Mouse (Mus musculus) CH12.LX (cell line): ENCODE measurements around the gene Atp8b4. TPM values are rescaled to one million over a fixed set of nuclear protein-coding genes. Genes with fewer than 3 reads are reported as not detected.

Source experiments
- DNase-seq: peaks from one replicate; pipeline ENCODE4 v3.0.0-alpha.2; 2013; ENCODE audit errors: extremely low read depth
- H3K27ac ChIP-seq: 2 replicates; pipeline ENCODE4 v1.5.1; 2012; ENCODE audit warnings: low read depth, mild to moderate bottlenecking, control low read depth, moderate library complexity; ENCODE audit not compliant: insufficient read depth
- H3K27me3 ChIP-seq: replicated peaks from 2 replicates; pipeline ENCODE3; 2012; ENCODE audit warnings: inconsistent platforms
- H3K36me3 ChIP-seq, 2 experiments: replicated peaks in 1 of 2; 2 replicates each; pipeline versions ENCODE3 to v1.6.1; 2012; ENCODE audit warnings: inconsistent platforms in 1 of 2, low read length in 1 of 2, mild to moderate bottlenecking in 1 of 2, mixed read lengths in 1 of 2, moderate library complexity in 1 of 2; ENCODE audit not compliant: control insufficient read depth in 1 of 2, insufficient read depth in 1 of 2
- H3K4me1 ChIP-seq, 2 experiments: 2 replicates each; pipeline ENCODE4 v1.6.1; 2012; ENCODE audit warnings: inconsistent platforms in 1 of 2, moderate library complexity in 1 of 2; ENCODE audit not compliant: insufficient read depth in 2 of 2, control insufficient read depth in 1 of 2
- H3K4me2 ChIP-seq: 2 replicates; pipeline ENCODE4 v1.6.1; 2012; ENCODE audit warnings: low read depth, mild to moderate bottlenecking, control low read depth; ENCODE audit not compliant: poor library complexity, insufficient read depth, severe bottlenecking
- H3K4me3 ChIP-seq, 3 experiments: fragments of 150-350 bp in 1 of 3; sonication (generic) in 1 of 3; replicated peaks in 1 of 3; 2 replicates each; pipeline versions ENCODE3 to v1.5.1; 2011 to 2012; ENCODE audit warnings: low read depth in 2 of 3, low read length in 2 of 3, mild to moderate bottlenecking in 2 of 3, moderate library complexity in 2 of 3, control low read depth in 1 of 3, improper control_type of control experiment in 1 of 3, inconsistent platforms in 1 of 3, mixed read lengths in 1 of 3; ENCODE audit not compliant: poor library complexity in 1 of 3
- H3K79me2 ChIP-seq: replicated peaks from 2 replicates; pipeline ENCODE4 v1.6.1; 2012; ENCODE audit warnings: mild to moderate bottlenecking, moderate library complexity; ENCODE audit not compliant: control insufficient read depth, poor library complexity, insufficient read depth, severe bottlenecking; ENCODE audit errors: extremely low read depth
- H3K9ac ChIP-seq: 2 replicates; pipeline ENCODE4 v1.6.1; 2012; ENCODE audit warnings: low read depth, mild to moderate bottlenecking, control low read depth, moderate library complexity; ENCODE audit not compliant: insufficient read depth
- H3K9me3 ChIP-seq: replicated peaks from 2 replicates; pipeline ENCODE3; 2012; ENCODE audit warnings: low read length, inconsistent platforms, mixed read lengths
- BHLHE40 ChIP-seq: IDR thresholded peaks from 2 replicates; pipeline ENCODE4 v1.6.1; 2011; ENCODE audit warnings: mild to moderate bottlenecking, low read depth, low read length, improper control_type of control experiment
- CHD1 ChIP-seq: IDR thresholded peaks from 2 replicates; pipeline ENCODE4 v1.6.1; 2012; ENCODE audit warnings: low read depth, low read length, improper control_type of control experiment, inconsistent platforms
- CHD2 ChIP-seq: IDR thresholded peaks from 2 replicates; pipeline ENCODE4 v1.6.1; 2011; ENCODE audit warnings: low read length, improper control_type of control experiment
- CTCF ChIP-seq, 2 experiments: IDR thresholded peaks in 1 of 2; conservative IDR thresholded peaks in 1 of 2; 2 replicates each; pipeline ENCODE4 v1.5.1; 2011 to 2012; ENCODE audit warnings: low read depth in 2 of 2, low read length in 2 of 2, improper control_type of control experiment in 1 of 2, inconsistent platforms in 1 of 2, mild to moderate bottlenecking in 1 of 2, moderate library complexity in 1 of 2
- E2F4 ChIP-seq: IDR thresholded peaks from 2 replicates; pipeline ENCODE4 v1.6.1; 2011; ENCODE audit warnings: low read depth, low read length, improper control_type of control experiment; ENCODE audit not compliant: insufficient replicate concordance
- ELF1 ChIP-seq: IDR thresholded peaks from 2 replicates; pipeline ENCODE4 v1.6.1; 2014; ENCODE audit warnings: low read depth, mild to moderate bottlenecking, inconsistent platforms, low read length, improper control_type of control experiment
- EP300 ChIP-seq: IDR thresholded peaks from 2 replicates; pipeline ENCODE4 v1.6.1; 2011; ENCODE audit warnings: low read length, improper control_type of control experiment
- GABPA ChIP-seq: IDR thresholded peaks from 2 replicates; pipeline ENCODE4 v1.6.1; 2012; ENCODE audit warnings: low read depth, low read length, improper control_type of control experiment, inconsistent platforms; ENCODE audit not compliant: insufficient replicate concordance
- IRF4 ChIP-seq: IDR thresholded peaks from 2 replicates; pipeline ENCODE4 v1.6.1; 2014; ENCODE audit warnings: low read depth, mild to moderate bottlenecking, inconsistent platforms, low read length, improper control_type of control experiment
- KAT2A ChIP-seq: IDR thresholded peaks from 2 replicates; pipeline ENCODE4 v1.6.1; 2012; ENCODE audit warnings: low read length, improper control_type of control experiment, inconsistent platforms; ENCODE audit not compliant: insufficient replicate concordance
- MAFK ChIP-seq: IDR thresholded peaks from 2 replicates; pipeline ENCODE4 v1.6.1; 2011; ENCODE audit warnings: low read length, improper control_type of control experiment; ENCODE audit not compliant: insufficient replicate concordance
- MAX ChIP-seq: IDR thresholded peaks from 2 replicates; pipeline ENCODE4 v1.6.1; 2011; ENCODE audit warnings: low read length, improper control_type of control experiment
- NRF1 ChIP-seq: IDR thresholded peaks from 2 replicates; pipeline ENCODE4 v1.6.1; 2014; ENCODE audit warnings: low read depth, mild to moderate bottlenecking, inconsistent platforms, low read length, improper control_type of control experiment, moderate library complexity
- POLR2A ChIP-seq: IDR thresholded peaks from 2 replicates; pipeline ENCODE4 v1.6.1; 2011; ENCODE audit warnings: low read depth, mild to moderate bottlenecking, improper control_type of control experiment, low read length
- RAD21 ChIP-seq: IDR thresholded peaks from 2 replicates; pipeline ENCODE4 v1.6.1; 2011; ENCODE audit warnings: low read depth, mild to moderate bottlenecking, low read length, improper control_type of control experiment, moderate library complexity
- TCF12 ChIP-seq: IDR thresholded peaks from 2 replicates; pipeline ENCODE4 v1.6.1; 2014; ENCODE audit warnings: low read depth, mild to moderate bottlenecking, inconsistent platforms, low read length, improper control_type of control experiment
- UBTF ChIP-seq: IDR thresholded peaks from 2 replicates; pipeline ENCODE4 v1.6.1; 2012; ENCODE audit warnings: low read depth, mild to moderate bottlenecking, inconsistent platforms, low read length, improper control_type of control experiment, moderate library complexity
- USF2 ChIP-seq: conservative IDR thresholded peaks from 2 replicates; pipeline ENCODE4 v1.6.1; 2011; ENCODE audit warnings: low read depth, low read length, improper control_type of control experiment
- ZC3H11A ChIP-seq: IDR thresholded peaks from 2 replicates; pipeline ENCODE4 v1.6.1; 2012; ENCODE audit warnings: low read depth, mild to moderate bottlenecking, inconsistent platforms, low read length, improper control_type of control experiment
- dilution Hi-C: fragments of 300-500 bp; cut with MboI; formaldehyde crosslinking; loops from 2 replicates; pipeline ENCODE4 v1.14.3; 2020; ENCODE audit warnings: low sequenced_read_pairs; ENCODE audit not compliant: extremely low pct_unique_long_range_greater_than_20kb, extremely low pct_ligation_motif_present
- in situ Hi-C: fragments of 300-500 bp; cut with MboI; formaldehyde crosslinking; loops from 3 replicates; pipeline ENCODE4 v1.14.3; 2019; ENCODE audit warnings: low sequenced_read_pairs, low pct_ligation_motif_present, low pct_unique_long_range_greater_than_20kb, mixed read lengths
- polyA plus RNA-seq: library from polyadenylated mRNA; unstranded; fragments of >175 nt; gene quantifications from 2 replicates; pipeline ENCODE4 v1.2.1, GENCODE M21; 2012; ENCODE audit warnings: low read depth; ENCODE audit not compliant: insufficient read length
- total RNA-seq, 2 experiments: library from RNA; depleted of rRNA; stranded (reverse); fragments of 300-350 nt in 1 of 2; fragments of >200 nt in 1 of 2; gene quantifications; 2 replicates each; pipeline ENCODE4 v1.2.3; 2012 to 2014

The Atp8b4 gene
- total and polyA plus RNA-seq, 3 experiments, result 0.50 to 1.9 (median 0.79) TPM

GRCm38 (mm10) chr2:126387458-126388037, 112.9 kb downstream of the Atp8b4 start:
- no peak for DNase-seq
- no peaks in the 10 kb centered on the region for H3K36me3 ChIP-seq
- H3K4me3 ChIP-seq, result no peak overlapping the region
- H3K27me3 ChIP-seq, result no peaks in the 10 kb centered on the region
- no peaks in the 10 kb centered on the region for H3K4me1 ChIP-seq
- in situ Hi-C loops (no loop called here), dilution Hi-C loops (no loop called here)
- H3K9me3 ChIP-seq, result no peaks in the 10 kb centered on the region
- no peak overlapping the region for H3K9ac ChIP-seq
- no peaks in the 10 kb centered on the region for H3K79me2 ChIP-seq
- H3K27ac ChIP-seq, result no peak overlapping the region
- no peak for TF ChIP-seq USF2
- TF ChIP-seq EP300, result no peak
- TF ChIP-seq MAFK, result no peak
- TF ChIP-seq UBTF, result no peak
- no peak for TF ChIP-seq TCF12
- no peak for TF ChIP-seq MAX
- TF ChIP-seq BHLHE40, result no peak
- TF ChIP-seq ZC3H11A, result no peak
- TF ChIP-seq GABPA, result no peak
- no peak for TF ChIP-seq POLR2A
- TF ChIP-seq E2F4, result no peak
- no peak for TF ChIP-seq RAD21
- no peak for TF ChIP-seq NRF1
- no peak for TF ChIP-seq CHD1
- TF ChIP-seq CHD2, result no peak
- no peak for TF ChIP-seq ELF1
- H3K4me2 ChIP-seq, result no peak overlapping the region

- Histone ChIP-seq H3K4me2 (no peak overlapping the region), H3K4me1 (no peaks in the 10 kb centered on the region), H3K36me3 (no peaks in the 10 kb centered on the region), H3K27ac (no peak overlapping the region), H3K9me3 (no peaks in the 10 kb centered on the region), H3K27me3 (no peaks in the 10 kb centered on the region), H3K9ac (no peak overlapping the region), H3K4me3 (no peak overlapping the region), H3K79me2 (no peaks in the 10 kb centered on the region)
- no peak for TF ChIP-seq E2F4
- TF ChIP-seq UBTF, result no peak
- TF ChIP-seq CTCF (conservative IDR thresholded peaks at IDR 0.05 in 1 of 2, IDR thresholded peaks at IDR 0.05 in 1 of 2; ENCODE audit: low read depth in 2 of 2, low read length in 2 of 2), result no peak
- no peak for TF ChIP-seq MAFK
- TF ChIP-seq IRF4, result no peak
- no peak for TF ChIP-seq CHD1
- TF ChIP-seq KAT2A, result no peak
- DNase-seq, result no peak
- in situ Hi-C loops (no loop called here), dilution Hi-C loops (no loop called here)
Measured at GRCm38 (mm10) chr2:126386056-126386455, 114.4 kb downstream of the Atp8b4 start.
